Mouse (Mus musculus) c-Kit-negative CD71-positive TER-119-positive erythroid progenitor cells, embryonic 14.5 days (primary cell): ENCODE results near the gene Tmem40.
A peak's percentile ranks its signal among the peaks of the same experiment; 100 is the strongest.

ENCODE experiments used
- DNase-seq: peaks from one replicate; pipeline ENCODE4 v3.0.0-alpha.2; 2013; ENCODE audit warnings: low read depth, low spot score

The Tmem40 gene

GRCm38 (mm10) chr6:115770059-115770670 is 8.0 kb upstream of the Tmem40 start:
- no peak for DNase-seq

GRCm38 (mm10) chr6:115768207-115768606 is 6.0 kb upstream of the Tmem40 start:
- DNase-seq: no peak

GRCm38 (mm10) chr6:115767357-115767756 is 5.1 kb upstream of the Tmem40 start:
- DNase-seq: no peak

GRCm38 (mm10) chr6:115764179-115764578 is 2.0 kb upstream of the Tmem40 start:
- DNase-seq: no peak

GRCm38 (mm10) chr6:115760982-115761381 is 1.2 kb downstream of the Tmem40 start:
- DNase-seq: no peak

GRCm38 (mm10) chr6:115760137-115760536 is 2.1 kb downstream of the Tmem40 start:
- DNase-seq: no peak

GRCm38 (mm10) chr6:115759461-115759860 is 2.7 kb downstream of the Tmem40 start:
- no peak for DNase-seq

GRCm38 (mm10) chr6:115758981-115759435 is 3.2 kb downstream of the Tmem40 start:
- DNase-seq: peak; percentile 58

- DNase-seq: no peak
Observed at GRCm38 (mm10) chr6:115755536-115755935, 6.7 kb downstream of the Tmem40 start.

- no peak for DNase-seq
Observed at GRCm38 (mm10) chr6:115746326-115746725, 15.9 kb downstream of the Tmem40 start.

- DNase-seq: peak; percentile 62
Observed at GRCm38 (mm10) chr6:115743569-115743968, 18.6 kb downstream of the Tmem40 start.

- no peak for DNase-seq
Observed at GRCm38 (mm10) chr6:115739056-115739455, 23.2 kb downstream of the Tmem40 start.

- DNase-seq: no peak
Observed at GRCm38 (mm10) chr6:115734909-115735308, 27.3 kb downstream of the Tmem40 start.

- no peak for DNase-seq
Observed at GRCm38 (mm10) chr6:115732341-115732928, 29.8 kb downstream of the Tmem40 start.

GRCm38 (mm10) chr6:115730560-115731342 is 31.5 kb downstream of the Tmem40 start:
- DNase-seq: no peak

- DNase-seq: no peak
Observed at GRCm38 (mm10) chr6:115727570-115727969, 34.6 kb downstream of the Tmem40 start.

- DNase-seq: peak; percentile 47
Observed at GRCm38 (mm10) chr6:115727108-115727507, 35.1 kb downstream of the Tmem40 start.

- DNase-seq: no peak
Observed at GRCm38 (mm10) chr6:115722246-115722645, 40.0 kb downstream of the Tmem40 start.

GRCm38 (mm10) chr6:115717715-115718558 is 44.3 kb downstream of the Tmem40 start:
- DNase-seq: peak; percentile 11

GRCm38 (mm10) chr6:115717101-115717652 is 45.0 kb downstream of the Tmem40 start:
- no peak for DNase-seq

- no peak for DNase-seq
Observed at GRCm38 (mm10) chr6:115711261-115711660, 50.9 kb downstream of the Tmem40 start.
